Mouse (Mus musculus) layer of hippocampus, adult 9-10 months (tissue): ENCODE data around the gene Flnc.

ENCODE experiments used
- DNase-seq: peaks from one replicate; pipeline ENCODE4 v3.0.0; 2022; ENCODE audit warnings: low spot score

Flnc gene

GRCm38 (mm10) chr6:29484716-29485559 lies 51.9 kb downstream of the Flnc start:
- DNase-seq: no peak

- DNase-seq: no peak
Measured at GRCm38 (mm10) chr6:29485951-29486350, 52.9 kb downstream of the Flnc start.

- no peak for DNase-seq
Measured at GRCm38 (mm10) chr6:29494101-29494500, 61.0 kb downstream of the Flnc start.

GRCm38 (mm10) chr6:29496270-29496669 lies 63.2 kb downstream of the Flnc start:
- no peak for DNase-seq

- no peak for DNase-seq
Measured at GRCm38 (mm10) chr6:29497791-29498190, 64.7 kb downstream of the Flnc start.

- DNase-seq: no peak
Measured at GRCm38 (mm10) chr6:29500177-29500576, 67.1 kb downstream of the Flnc start.

GRCm38 (mm10) chr6:29500810-29501209 lies 67.8 kb downstream of the Flnc start:
- DNase-seq: no peak

GRCm38 (mm10) chr6:29501599-29501998 lies 68.5 kb downstream of the Flnc start:
- no peak for DNase-seq

GRCm38 (mm10) chr6:29505493-29505892 lies 72.4 kb downstream of the Flnc start:
- DNase-seq: no peak

GRCm38 (mm10) chr6:29506834-29507233 lies 73.8 kb downstream of the Flnc start:
- DNase-seq: no peak

- no peak for DNase-seq
Measured at GRCm38 (mm10) chr6:29507447-29508309, 74.6 kb downstream of the Flnc start, which contains the start of gene Kcp. Kcp (minus strand) TSS chr6:29507952.

- no peak for DNase-seq
Measured at GRCm38 (mm10) chr6:29509086-29509485, 76.0 kb downstream of the Flnc start.
